Mouse (Mus musculus): ENCODE data around the gene Dapk2. TPM values are rescaled to one million over a fixed set of nuclear protein-coding genes. Genes with fewer than 3 reads are reported as not detected.
A peak's percentile ranks its signal among the peaks of the same experiment; 100 is the strongest.

The Dapk2 gene
- polyA plus RNA-seq, 1 experiment from 2014 or later = 16.9 TPM

- Histone ChIP-seq H3K27me3 (replicated peaks; ENCODE audit: control insufficient read depth, insufficient read depth, low read length) (no peaks in the 10 kb centered on the region), H3K27ac (ENCODE audit: low read depth, low read length) (peak overlapping the region; percentile 28; the same call in 1 of the 2 replicates), H3K4me2 (replicated peaks; ENCODE audit: low read depth) (no peak overlapping the region), H3K4me3 (ENCODE audit: low read depth, low read length) (no peak overlapping the region), H3K36me3 (ENCODE audit: control insufficient read depth, insufficient read depth) (no peaks in the 10 kb centered on the region), H3K9ac (ENCODE audit: low read depth, low read length) (no peak overlapping the region), H3K9me3 (ENCODE audit: control insufficient read depth) (no peaks in the 10 kb centered on the region), H3K4me1 (replicated peaks; ENCODE audit: control insufficient read depth, insufficient read depth, low read length) (peaks cover 4% of the 10 kb centered on the region; the same call in 1 of the 2 replicates)
- peak; percentile 33; the same call in 1 of the 2 replicates for ATAC-seq
- 58% methylated on average over 14 of the region's 14 CpGs for WGBS
- TF ChIP-seq CTCF (IDR thresholded peaks at IDR 0.05; ENCODE audit: low read depth) = no peak
Observed at GRCm38 (mm10) chr9:66199657-66200410, 41.8 kb downstream of the Dapk2 start.

GRCm38 (mm10) chr9:66200411-66200789 lies 42.4 kb downstream of the Dapk2 start:
- no peak overlapping the region for H3K27ac ChIP-seq (ENCODE audit: low read depth, low read length)
- no peak overlapping the region for H3K9ac ChIP-seq (ENCODE audit: low read depth, low read length)
- no peak for ATAC-seq
- H3K27me3 ChIP-seq (replicated peaks; ENCODE audit: control insufficient read depth, insufficient read depth, low read length) = no peaks in the 10 kb centered on the region
- no peaks in the 10 kb centered on the region for H3K36me3 ChIP-seq (ENCODE audit: control insufficient read depth, insufficient read depth)
- 40% methylated on average over 5 of the region's 5 CpGs for WGBS
- no peak overlapping the region for H3K4me3 ChIP-seq (ENCODE audit: low read depth, low read length)
- peaks cover 4% of the 10 kb centered on the region; the same call in 1 of the 2 replicates for H3K4me1 ChIP-seq (replicated peaks; ENCODE audit: control insufficient read depth, insufficient read depth, low read length)
- no peak for TF ChIP-seq CTCF (IDR thresholded peaks at IDR 0.05; ENCODE audit: low read depth)
- H3K4me2 ChIP-seq (replicated peaks; ENCODE audit: low read depth) = no peak overlapping the region
- H3K9me3 ChIP-seq (ENCODE audit: control insufficient read depth) = no peaks in the 10 kb centered on the region

GRCm38 (mm10) chr9:66201665-66202064 lies 43.6 kb downstream of the Dapk2 start:
- no peaks in the 10 kb centered on the region for H3K27me3 ChIP-seq (replicated peaks; ENCODE audit: control insufficient read depth, insufficient read depth, low read length)
- H3K27ac ChIP-seq (ENCODE audit: low read depth, low read length) = peak overlapping the region; percentile 29; the same call in 1 of the 2 replicates

GRCm38 (mm10) chr9:66202463-66202862 lies 44.4 kb downstream of the Dapk2 start:
- ATAC-seq = no peak
- no peak overlapping the region for H3K4me2 ChIP-seq (replicated peaks; ENCODE audit: low read depth)
- H3K4me1 ChIP-seq (replicated peaks; ENCODE audit: control insufficient read depth, insufficient read depth, low read length) = peaks cover 11% of the 10 kb centered on the region; the same call in 1 of the 2 replicates
- 72% methylated on average over 7 of the region's 7 CpGs for WGBS
- H3K4me3 ChIP-seq (ENCODE audit: low read depth, low read length) = no peak overlapping the region
- H3K27me3 ChIP-seq (replicated peaks; ENCODE audit: control insufficient read depth, insufficient read depth, low read length) = no peaks in the 10 kb centered on the region
- TF ChIP-seq CTCF (IDR thresholded peaks at IDR 0.05; ENCODE audit: low read depth) = no peak
- H3K9ac ChIP-seq (ENCODE audit: low read depth, low read length) = no peak overlapping the region
- no peak overlapping the region for H3K27ac ChIP-seq (ENCODE audit: low read depth, low read length)
- H3K9me3 ChIP-seq (ENCODE audit: control insufficient read depth) = no peaks in the 10 kb centered on the region
- H3K36me3 ChIP-seq (ENCODE audit: control insufficient read depth, insufficient read depth) = no peaks in the 10 kb centered on the region

More at GRCm38 (mm10) chr9:66201665-66202064, 43.6 kb downstream of the Dapk2 start:
- Histone ChIP-seq H3K9me3 (ENCODE audit: control insufficient read depth) (no peaks in the 10 kb centered on the region), H3K36me3 (ENCODE audit: control insufficient read depth, insufficient read depth) (no peaks in the 10 kb centered on the region), H3K4me2 (replicated peaks; ENCODE audit: low read depth) (no peak overlapping the region), H3K9ac (ENCODE audit: low read depth, low read length) (no peak overlapping the region), H3K4me1 (replicated peaks; ENCODE audit: control insufficient read depth, insufficient read depth, low read length) (peaks cover 5% of the 10 kb centered on the region; the same call in 1 of the 2 replicates), H3K4me3 (ENCODE audit: low read depth, low read length) (no peak overlapping the region)
- peak; percentile 63 for ATAC-seq
- no peak for TF ChIP-seq CTCF (IDR thresholded peaks at IDR 0.05; ENCODE audit: low read depth)
- WGBS = 18% methylated on average over 6 of the region's 6 CpGs

DNA sequence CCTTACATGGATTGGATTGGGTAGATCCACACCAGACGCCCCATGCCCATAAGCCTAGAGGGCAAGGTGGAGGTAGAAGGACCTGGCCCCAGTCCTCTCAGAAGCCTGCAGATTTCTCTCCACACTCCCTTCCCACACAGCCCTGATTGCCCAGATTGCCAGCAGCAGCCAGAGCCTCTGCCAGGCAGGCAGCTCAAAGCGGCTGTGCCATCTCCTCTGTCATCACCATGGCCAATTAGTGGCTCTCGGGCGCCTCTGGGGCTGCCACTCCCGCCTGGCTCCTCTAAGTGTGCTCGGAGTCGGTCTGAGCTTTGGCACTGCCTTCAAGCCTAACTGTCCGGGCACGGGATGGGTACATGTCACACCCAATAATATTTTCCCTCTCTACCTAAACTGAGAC lies 47.7 kb downstream of the Dapk2 start:
- H3K4me3 ChIP-seq (ENCODE audit: low read depth, low read length) = no peak overlapping the region
- no peak for ATAC-seq

GRCm38 (mm10) chr9:66206825-66207224 lies 48.8 kb downstream of the Dapk2 start:
- TF ChIP-seq CTCF (IDR thresholded peaks at IDR 0.05; ENCODE audit: low read depth) = no peak

More for the DNA sequence above, 47.7 kb downstream of the Dapk2 start:
- Histone ChIP-seq H3K9me3 (ENCODE audit: control insufficient read depth) (no peaks in the 10 kb centered on the region), H3K9ac (ENCODE audit: low read depth, low read length) (no peak overlapping the region), H3K27ac (ENCODE audit: low read depth, low read length) (no peak overlapping the region), H3K36me3 (ENCODE audit: control insufficient read depth, insufficient read depth) (no peaks in the 10 kb centered on the region), H3K27me3 (replicated peaks; ENCODE audit: control insufficient read depth, insufficient read depth, low read length) (no peaks in the 10 kb centered on the region), H3K4me2 (replicated peaks; ENCODE audit: low read depth) (no peak overlapping the region), H3K4me1 (replicated peaks; ENCODE audit: control insufficient read depth, insufficient read depth, low read length) (peaks cover 13% of the 10 kb centered on the region; the same call in 1 of the 2 replicates)
- TF ChIP-seq CTCF (IDR thresholded peaks at IDR 0.05; ENCODE audit: low read depth) = no peak
- 81% methylated on average over 9 of the region's 9 CpGs for WGBS

More at GRCm38 (mm10) chr9:66206825-66207224, 48.8 kb downstream of the Dapk2 start:
- Histone ChIP-seq H3K9ac (ENCODE audit: low read depth, low read length) (no peak overlapping the region), H3K27me3 (replicated peaks; ENCODE audit: control insufficient read depth, insufficient read depth, low read length) (no peaks in the 10 kb centered on the region), H3K9me3 (ENCODE audit: control insufficient read depth) (no peaks in the 10 kb centered on the region), H3K36me3 (ENCODE audit: control insufficient read depth, insufficient read depth) (no peaks in the 10 kb centered on the region), H3K4me2 (replicated peaks; ENCODE audit: low read depth) (no peak overlapping the region), H3K4me3 (ENCODE audit: low read depth, low read length) (no peak overlapping the region), H3K27ac (ENCODE audit: low read depth, low read length) (no peak overlapping the region; the same call in 1 of the 2 replicates), H3K4me1 (replicated peaks; ENCODE audit: control insufficient read depth, insufficient read depth, low read length) (peaks cover 12% of the 10 kb centered on the region; the same call in 1 of the 2 replicates)
- ATAC-seq = peak; percentile 61; the same call in 1 of the 2 replicates
- 34% methylated on average over 5 of the region's 5 CpGs for WGBS

Data from intestine, postnatal 0 days (tissue).